Mouse (Mus musculus) colon, adult 2 months (tissue): ENCODE measurements around the gene Zfp51. TPM values are rescaled to one million over a fixed set of nuclear protein-coding genes. Genes with fewer than 3 reads are reported as not detected.

Source experiments
- polyA plus RNA-seq: library from polyadenylated mRNA; depleted of rRNA; stranded (reverse); fragments of >200 nt; gene quantifications from 2 replicates; pipeline ENCODE4 v1.2.3, GENCODE M21; 2012; rRNA removed

The Zfp51 gene
- polyA plus RNA-seq = 0.41 and 0.42 TPM in 2 replicates

GRCm38 (mm10) chr17:21450138-21450704 is at the start of gene Zfp51:
Gene Zfp51, plus strand, starts transcription at chr17:21450374.

GRCm38 (mm10) chr17:21422664-21423599 is 27.2 kb upstream of the Zfp51 start, which contains the start of gene Zfp54:
Gene Zfp54, plus strand, starts transcription at chr17:21423227.

GRCm38 (mm10) chr17:21488760-21489499 is 38.8 kb downstream of the Zfp51 start, which contains the start of gene Zfp53:
Gene Zfp53, plus strand, starts transcription at chr17:21488998.

Other genes with a start within 250 kb of the Zfp51 start
- not detected in 2 replicates for gene Vmn1r234, start 224.3 kb upstream of the Zfp51 start, polyA plus RNA-seq
- gene Vmn1r235, start 194.0 kb upstream of the Zfp51 start, polyA plus RNA-seq = not detected in 2 replicates
- not detected in 2 replicates for gene Vmn1r236, start 167.4 kb upstream of the Zfp51 start, polyA plus RNA-seq
- not detected in 2 replicates for gene Vmn1r237, start 138.5 kb upstream of the Zfp51 start, polyA plus RNA-seq
- 0.12 and 0.19 TPM in 2 replicates for gene Zfp677, start 66.6 kb upstream of the Zfp51 start, polyA plus RNA-seq
- gene Zfp54, start 27.1 kb upstream of the Zfp51 start, polyA plus RNA-seq = 0.57 and 1.1 TPM in 2 replicates
- 2.3 and 3.3 TPM in 2 replicates for gene Zfp53, start 38.6 kb downstream of the Zfp51 start, polyA plus RNA-seq
- gene Zfp52, start 85.2 kb downstream of the Zfp51 start, polyA plus RNA-seq = 0.15 and 0.22 TPM in 2 replicates
- 0.88 and 1.2 TPM in 2 replicates for gene Zfp948, start 116.6 kb downstream of the Zfp51 start, polyA plus RNA-seq
- gene Zfp983, start 200.2 kb downstream of the Zfp51 start, polyA plus RNA-seq = 0.30 and 0.36 TPM in 2 replicates
- gene Gm10226, start 241.5 kb downstream of the Zfp51 start, polyA plus RNA-seq = not detected in 2 replicates